Mouse (Mus musculus): Measurements from ENCODE around the gene Dok5.

DNA sequence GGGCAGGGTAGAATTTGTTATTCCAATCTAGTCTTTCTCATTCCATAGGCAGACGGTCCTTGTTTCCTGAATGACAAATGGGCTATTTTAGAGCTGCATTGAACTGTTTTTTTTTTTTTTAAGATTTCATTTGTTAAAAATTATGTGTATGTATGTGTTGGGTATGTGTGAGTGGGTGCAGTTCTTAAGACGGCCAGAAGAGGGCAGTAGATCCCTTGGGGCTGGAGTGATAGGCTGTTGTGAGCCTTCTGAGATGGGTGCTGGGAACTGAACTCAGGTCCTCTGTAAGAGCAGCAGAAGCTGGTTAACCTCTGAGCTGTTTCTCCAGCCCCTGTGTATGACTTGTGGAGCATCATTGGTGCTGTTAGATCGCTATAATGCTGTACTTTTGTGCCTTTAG is 63.6 kb downstream of the Dok5 start:
- TF ChIP-seq POLR2A (IDR thresholded peaks at IDR 0.05; ENCODE audit: control insufficient read depth, low read depth, low read length): no peak
- TF ChIP-seq CTCF (IDR thresholded peaks at IDR 0.05; ENCODE audit: control insufficient read depth, insufficient read depth, insufficient replicate concordance, low read depth, low read length): peak; percentile 64; the same call in 1 of the 2 replicates
